In genomic region chr1:118830658-118831057, GRCm38 (mm10) we compare ENCODE assay signal across 35 mouse cellular contexts.
"Had no signal": no experiment of that assay in that cellular context is flagged by ENCODE, and none has a peak within 500 bp of the region (broad histone marks: within the 10 kb centered on the region; RNA-seq: fewer than 3 reads in every experiment).

No protein-coding gene starts in this region.

- DNase-seq: heart, postnatal 10 days; heart, postnatal 14 days; heart, postnatal 36 days; heart, postnatal 4 days; kidney, adult 11 months; kidney, adult 18-20 months; kidney, adult 2 months; kidney, adult 8-10 months; kidney, adult 9 months; kidney, postnatal 10 days; kidney, postnatal 14 days; kidney, postnatal 25 days; kidney, postnatal 36 days; kidney, postnatal 4 days; layer of hippocampus, adult 9-11 months; layer of hippocampus, postnatal 36 days had no signal

- ATAC-seq: hindbrain, embryonic 16.5 days; hindbrain, postnatal 0 days; inflammation-experienced regulatory T-cells, adult 6 months; intestine, embryonic 15.5 days; intestine, embryonic 16.5 days; intestine, postnatal 0 days had no signal

- H3K27ac ChIP-seq: heart, embryonic 10.5 days; heart, embryonic 13.5 days; heart, embryonic 15.5 days; hindbrain, embryonic 10.5 days; hindbrain, embryonic 12.5 days; hindbrain, embryonic 13.5 days; hindbrain, embryonic 14.5 days; hindbrain, embryonic 15.5 days; hindbrain, postnatal 0 days; intestine, embryonic 15.5 days; kidney, embryonic 15.5 days; kidney, postnatal 0 days; layer of hippocampus, adult 2 months had no signal

- H3K9ac ChIP-seq: heart, embryonic 12.5 days; heart, embryonic 13.5 days; heart, embryonic 15.5 days; hindbrain, embryonic 12.5 days; hindbrain, embryonic 13.5 days; hindbrain, embryonic 14.5 days; hindbrain, embryonic 15.5 days; intestine, embryonic 15.5 days; kidney, embryonic 15.5 days had no signal

- H3K36me3 ChIP-seq: hindbrain, embryonic 15.5 days; intestine, embryonic 15.5 days had no signal

- H3K27me3 ChIP-seq: heart, embryonic 12.5 days; heart, embryonic 13.5 days; hindbrain, embryonic 12.5 days; hindbrain, embryonic 15.5 days; intestine, embryonic 15.5 days had no signal

- H3K4me2 ChIP-seq: heart, embryonic 11.5 days; heart, embryonic 12.5 days; heart, embryonic 13.5 days; heart, embryonic 15.5 days; hindbrain, embryonic 12.5 days; hindbrain, embryonic 13.5 days; hindbrain, embryonic 14.5 days; hindbrain, embryonic 15.5 days; intestine, embryonic 15.5 days; kidney, embryonic 15.5 days had no signal

- H3K4me1 ChIP-seq: hindbrain, embryonic 10.5 days had no signal

- H3K4me3 ChIP-seq: heart, embryonic 10.5 days; heart, embryonic 12.5 days; heart, embryonic 13.5 days; heart, embryonic 15.5 days; hindbrain, embryonic 10.5 days; hindbrain, embryonic 12.5 days; hindbrain, embryonic 13.5 days; hindbrain, embryonic 15.5 days; intestine, embryonic 15.5 days; kidney, embryonic 15.5 days; layer of hippocampus, adult 2 months had no signal

- H3K9me3 ChIP-seq: heart, embryonic 10.5 days; heart, embryonic 12.5 days; heart, embryonic 13.5 days; heart, embryonic 15.5 days; hindbrain, embryonic 10.5 days; hindbrain, embryonic 12.5 days; hindbrain, embryonic 13.5 days; hindbrain, embryonic 15.5 days; intestine, embryonic 15.5 days; kidney, embryonic 15.5 days had no signal
